Mouse (Mus musculus): ENCODE results near the gene Lurap1l. TPM values are rescaled to one million over a fixed set of nuclear protein-coding genes. Genes with fewer than 3 reads are reported as not detected.

Gene Lurap1l
- polyA plus RNA-seq (2016; fragmentation: Nextera tagmentation; extraction: Ambion mirVana): 1.5 TPM in 2 replicates

DNA sequence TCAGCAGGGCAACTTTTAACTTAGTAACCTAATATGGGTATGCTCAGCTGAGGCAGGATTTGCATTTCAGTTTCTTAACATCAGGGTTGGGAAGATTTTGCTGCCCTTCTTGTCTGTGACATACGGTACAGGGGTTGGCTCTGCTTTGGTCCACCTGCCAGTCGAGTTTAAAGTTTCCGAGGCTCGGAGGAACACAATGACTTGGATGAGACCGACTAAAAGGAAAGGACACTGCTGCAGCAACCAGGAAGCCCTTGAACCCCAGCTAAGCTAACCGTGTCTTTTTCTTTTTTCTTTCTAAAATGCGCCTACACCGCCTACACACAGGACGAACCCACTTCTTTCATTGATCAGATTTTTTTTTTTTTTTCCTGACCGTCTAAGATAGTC, at the start of gene Lurap1l:
Gene Lurap1l (plus strand): TSS at position 166 of the 390 bp plus-strand sequence.
- WGBS: under 1% methylated on average over 10 of the region's 10 CpGs
- peak; percentile 26 for DNase-seq (ENCODE audit: extremely low spot score, low spot score)
- Histone ChIP-seq H3K27me3 (ENCODE audit: poor library complexity, severe bottlenecking) (no peaks in the 10 kb centered on the region), H3K4me3 (peak within 1 kb of the TSS; percentile 73), H3K4me1 (peaks cover 7% of the 10 kb centered on the region; the same call in 1 of the 2 replicates), H3K9me3 (no peaks in the 10 kb centered on the region), H3K36me3 (replicated peaks) (no peaks in the 10 kb centered on the region), H3K27ac (peak within 1 kb of the TSS; percentile 85)

DNA sequence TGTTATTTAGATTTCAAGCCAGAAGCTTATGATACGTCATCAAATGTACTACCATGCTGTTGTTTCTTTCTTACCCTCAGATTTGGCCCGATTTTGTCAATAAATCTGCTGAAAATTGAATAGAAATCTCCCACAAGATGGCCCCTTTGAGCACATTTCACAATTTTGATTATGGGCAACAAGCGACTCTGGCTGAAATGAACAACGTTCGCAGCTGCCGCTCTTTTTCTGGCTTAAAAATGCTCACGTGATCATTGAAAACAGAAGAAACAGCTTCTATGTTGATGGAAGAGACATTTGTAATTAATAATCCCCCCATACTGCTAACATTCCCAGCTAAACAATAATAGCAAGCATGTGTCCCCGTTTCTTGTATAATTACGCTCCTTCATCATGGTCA, 47.5 kb upstream of the Lurap1l start:
- no peaks in the 10 kb centered on the region for H3K36me3 ChIP-seq (replicated peaks)
- DNase-seq (ENCODE audit: extremely low spot score, low spot score): no peak
- peaks cover 6% of the 10 kb centered on the region for H3K4me1 ChIP-seq
- H3K27me3 ChIP-seq (ENCODE audit: poor library complexity, severe bottlenecking): no peaks in the 10 kb centered on the region
- H3K4me3 ChIP-seq: no peak overlapping the region
- no peak overlapping the region for H3K27ac ChIP-seq
- H3K9me3 ChIP-seq: no peaks in the 10 kb centered on the region
- 92% methylated on average over 9 of the region's 9 CpGs for WGBS

DNA sequence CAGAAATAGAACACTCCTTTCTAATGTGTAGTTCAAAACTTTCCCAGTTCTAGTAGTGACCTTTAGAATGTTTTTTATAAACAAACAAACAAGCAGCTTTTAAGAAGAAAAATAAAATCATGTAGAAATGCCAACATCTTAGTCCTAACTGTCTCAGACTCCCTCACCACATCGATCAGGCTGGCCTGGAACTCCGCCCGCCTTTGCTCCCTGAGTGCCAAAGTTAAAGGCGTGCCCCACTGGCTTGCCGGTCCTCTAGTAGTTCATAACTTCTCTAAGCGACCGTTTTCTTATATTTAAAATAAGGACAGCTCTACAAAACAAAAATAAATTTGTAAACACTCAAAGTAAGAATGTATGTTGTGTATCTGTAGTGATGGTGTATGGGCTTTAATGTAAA, 46.5 kb upstream of the Lurap1l start:
- Histone ChIP-seq H3K9me3 (no peaks in the 10 kb centered on the region), H3K27ac (no peak overlapping the region), H3K4me1 (peaks cover 6% of the 10 kb centered on the region), H3K27me3 (ENCODE audit: poor library complexity, severe bottlenecking) (no peaks in the 10 kb centered on the region), H3K4me3 (no peak overlapping the region), H3K36me3 (replicated peaks) (no peaks in the 10 kb centered on the region)
- WGBS: 72% methylated on average over 7 of the region's 7 CpGs
- DNase-seq (ENCODE audit: extremely low spot score, low spot score): no peak

DNA sequence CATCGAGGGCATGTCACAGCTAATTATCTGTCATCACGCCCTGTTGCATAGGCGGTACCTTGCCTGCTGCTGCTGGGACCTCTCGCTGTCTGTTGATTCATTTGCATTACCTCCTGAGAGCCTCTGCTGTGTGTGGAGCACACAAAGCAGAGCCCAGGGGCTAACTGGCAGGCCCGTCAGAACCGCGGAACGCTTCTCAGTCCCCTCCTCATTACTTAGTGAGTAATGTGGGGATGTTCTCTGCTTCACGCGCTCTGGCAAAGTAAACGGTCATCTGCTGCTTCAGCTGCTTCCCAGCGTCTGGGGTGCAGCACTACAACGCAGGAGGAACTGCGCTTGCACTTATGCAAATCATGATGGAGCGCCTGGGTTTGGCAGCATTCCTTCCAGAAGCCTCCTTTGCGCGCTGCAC, 45.9 kb upstream of the Lurap1l start:
- peak overlapping the region; percentile 45 for H3K4me3 ChIP-seq
- H3K4me1 ChIP-seq: peaks cover 6% of the 10 kb centered on the region
- H3K27ac ChIP-seq: peak overlapping the region; percentile 76
- 1% methylated on average over 17 of the region's 17 CpGs for WGBS
- no peaks in the 10 kb centered on the region for H3K27me3 ChIP-seq (ENCODE audit: poor library complexity, severe bottlenecking)
- peak; percentile 29 for DNase-seq (ENCODE audit: extremely low spot score, low spot score)
- no peaks in the 10 kb centered on the region for H3K9me3 ChIP-seq
- no peaks in the 10 kb centered on the region for H3K36me3 ChIP-seq (replicated peaks)

DNA sequence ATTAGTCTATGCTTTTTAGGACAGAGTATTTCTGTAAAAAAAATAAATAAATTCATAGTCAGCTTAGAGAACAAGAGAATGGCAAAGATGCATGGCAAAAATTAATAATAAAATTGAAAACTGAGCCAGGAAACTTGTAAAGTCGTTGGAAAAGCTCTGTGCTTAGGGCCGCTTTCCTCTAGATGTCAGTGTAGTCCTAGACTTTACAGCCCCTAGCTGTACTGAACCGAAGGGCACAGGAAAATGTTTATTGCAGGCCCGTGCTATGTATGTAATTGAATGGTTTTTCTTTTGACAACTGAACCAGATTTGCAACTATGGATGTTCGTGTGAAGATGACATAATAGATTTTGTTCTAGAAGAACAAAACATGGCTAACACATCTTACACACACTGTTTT, 44.4 kb upstream of the Lurap1l start:
- 35% methylated on average over 5 of the region's 5 CpGs for WGBS
- H3K27me3 ChIP-seq (ENCODE audit: poor library complexity, severe bottlenecking): no peaks in the 10 kb centered on the region
- H3K4me3 ChIP-seq: no peak overlapping the region
- no peak for DNase-seq (ENCODE audit: extremely low spot score, low spot score)
- H3K9me3 ChIP-seq: no peaks in the 10 kb centered on the region
- H3K27ac ChIP-seq: no peak overlapping the region
- H3K36me3 ChIP-seq (replicated peaks): no peaks in the 10 kb centered on the region
- H3K4me1 ChIP-seq: peaks cover 6% of the 10 kb centered on the region

DNA sequence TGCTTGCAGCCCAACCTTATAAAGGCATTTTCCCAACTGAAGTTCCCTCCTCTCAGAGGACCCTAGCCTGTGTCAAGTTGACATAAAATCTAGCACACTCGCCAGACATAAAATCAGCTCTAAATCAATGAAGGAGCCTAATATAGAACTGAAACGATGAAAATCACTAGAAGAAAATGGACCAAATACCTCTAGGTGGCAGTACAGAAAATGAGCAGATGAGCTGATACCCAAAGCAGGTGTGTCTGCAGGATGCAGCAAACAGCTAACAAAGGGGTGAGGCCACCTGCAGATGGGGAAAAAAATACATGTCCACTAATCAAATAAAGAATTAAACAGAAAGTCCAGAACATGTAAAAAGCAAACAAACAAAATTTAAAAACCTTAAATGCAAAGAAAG, 40.8 kb upstream of the Lurap1l start:
- Histone ChIP-seq H3K36me3 (replicated peaks) (no peaks in the 10 kb centered on the region), H3K27ac (no peak overlapping the region), H3K27me3 (ENCODE audit: poor library complexity, severe bottlenecking) (no peaks in the 10 kb centered on the region), H3K4me1 (peaks cover 3% of the 10 kb centered on the region), H3K9me3 (no peaks in the 10 kb centered on the region), H3K4me3 (no peak overlapping the region)
- no peak for DNase-seq (ENCODE audit: extremely low spot score, low spot score)
- 66% methylated on average over 2 of the region's 2 CpGs for WGBS

DNA sequence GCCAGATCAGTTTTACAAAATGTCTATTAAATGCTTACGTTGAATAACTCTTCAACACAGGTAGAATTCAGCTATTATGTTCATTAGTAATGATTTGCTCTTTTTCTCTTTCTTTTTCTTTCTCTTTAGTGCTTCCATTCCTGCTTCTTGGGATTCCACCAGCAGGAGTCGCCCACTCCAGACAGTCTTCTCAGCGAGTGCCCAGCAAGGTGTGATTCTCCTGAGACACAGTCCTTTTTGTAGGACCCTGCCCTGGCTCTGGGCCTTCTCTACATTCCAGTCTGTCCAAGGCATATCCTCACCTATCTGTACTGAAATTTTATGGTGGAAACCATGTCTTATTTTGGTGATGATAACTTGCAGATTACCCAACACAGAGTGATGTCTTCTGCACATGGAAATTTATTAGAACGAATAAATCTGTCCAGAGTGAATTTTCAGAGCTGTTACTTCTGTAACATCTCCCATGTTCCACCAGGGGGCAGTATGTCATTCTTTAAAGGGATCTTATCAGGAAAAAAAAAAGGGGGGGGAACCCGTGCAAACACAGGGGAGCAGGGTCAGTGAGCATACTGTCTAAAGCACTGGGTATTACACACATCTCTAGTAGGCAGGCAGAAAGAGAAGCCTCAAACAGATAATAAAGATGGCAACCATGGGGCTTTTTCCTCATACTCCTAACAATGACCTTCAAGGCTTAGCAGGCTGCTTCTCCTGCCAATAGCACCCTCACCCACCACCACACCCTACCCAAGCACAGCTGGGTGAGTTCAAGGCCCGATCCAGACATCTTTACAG, 37.4 kb upstream of the Lurap1l start:
- H3K4me3 ChIP-seq: no peak overlapping the region
- no peaks in the 10 kb centered on the region for H3K36me3 ChIP-seq (replicated peaks)
- WGBS: 47% methylated on average over 6 of the region's 6 CpGs
- no peaks in the 10 kb centered on the region for H3K4me1 ChIP-seq
- DNase-seq (ENCODE audit: extremely low spot score, low spot score): no peak
- no peaks in the 10 kb centered on the region for H3K9me3 ChIP-seq
- H3K27ac ChIP-seq: no peak overlapping the region
- H3K27me3 ChIP-seq (ENCODE audit: poor library complexity, severe bottlenecking): no peaks in the 10 kb centered on the region

DNA sequence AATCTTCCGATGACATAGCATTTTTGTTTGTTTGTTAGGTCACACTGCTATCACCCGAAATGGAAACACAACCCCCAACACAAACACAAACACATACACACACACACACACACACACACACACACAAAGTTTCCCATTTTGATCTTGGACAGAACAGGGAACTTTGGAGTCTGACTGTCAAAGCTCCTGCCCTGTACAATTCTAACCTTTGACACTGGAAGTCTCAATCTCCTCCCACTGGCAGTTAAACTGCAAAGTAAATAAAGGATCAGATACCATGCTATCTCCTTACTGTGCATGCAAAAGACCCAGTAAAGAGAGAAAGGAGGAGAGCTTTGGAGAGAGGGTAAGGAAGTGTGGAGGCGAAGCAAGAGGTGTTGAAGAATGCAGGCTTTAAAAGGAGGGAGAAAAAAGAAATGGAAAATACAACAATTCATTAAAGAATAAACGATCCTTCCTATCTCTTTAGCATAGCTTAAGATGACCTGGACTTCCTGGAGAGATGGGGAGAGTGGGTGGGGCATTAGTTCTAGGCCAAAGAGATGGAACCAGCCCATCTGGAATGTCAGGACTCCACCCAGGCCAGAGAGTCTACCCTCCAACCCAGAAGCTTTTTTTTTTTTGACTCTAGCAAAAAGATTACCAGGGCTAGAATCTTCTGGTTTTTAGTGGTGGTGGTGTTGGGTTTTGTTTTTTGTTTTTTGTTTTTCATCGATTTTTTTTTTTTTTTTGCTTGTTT, 36.2 kb upstream of the Lurap1l start:
- 74% methylated on average over 5 of the region's 5 CpGs for WGBS
- Histone ChIP-seq H3K27me3 (ENCODE audit: poor library complexity, severe bottlenecking) (no peaks in the 10 kb centered on the region), H3K36me3 (replicated peaks) (no peaks in the 10 kb centered on the region), H3K4me3 (no peak overlapping the region), H3K9me3 (no peaks in the 10 kb centered on the region), H3K27ac (no peak overlapping the region), H3K4me1 (no peaks in the 10 kb centered on the region)
- DNase-seq (ENCODE audit: extremely low spot score, low spot score): no peak

DNA sequence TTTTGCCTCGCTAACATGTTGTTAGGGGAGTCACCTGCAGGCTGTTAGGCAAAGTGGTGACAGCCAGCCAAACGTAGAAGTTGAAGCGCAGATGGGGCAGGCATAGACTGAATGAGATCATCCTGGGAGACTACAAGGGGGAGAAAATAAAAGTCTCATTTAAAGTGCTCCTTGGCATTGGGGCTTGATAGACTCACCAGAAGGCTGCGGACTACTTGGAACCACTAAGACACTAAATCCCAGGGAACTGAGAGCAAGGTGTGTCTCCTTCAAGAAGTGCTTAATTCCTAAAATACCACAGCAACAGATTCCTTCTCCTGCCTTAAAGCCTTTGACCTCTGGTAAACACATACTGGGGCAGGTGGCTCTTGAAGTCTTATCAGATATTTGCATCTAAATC, 35.4 kb upstream of the Lurap1l start:
- Histone ChIP-seq H3K9me3 (no peaks in the 10 kb centered on the region), H3K27ac (no peak overlapping the region), H3K27me3 (ENCODE audit: poor library complexity, severe bottlenecking) (no peaks in the 10 kb centered on the region), H3K4me1 (no peaks in the 10 kb centered on the region), H3K36me3 (replicated peaks) (no peaks in the 10 kb centered on the region), H3K4me3 (no peak overlapping the region)
- no peak for DNase-seq (ENCODE audit: extremely low spot score, low spot score)
- 69% methylated on average over 4 of the region's 4 CpGs for WGBS

DNA sequence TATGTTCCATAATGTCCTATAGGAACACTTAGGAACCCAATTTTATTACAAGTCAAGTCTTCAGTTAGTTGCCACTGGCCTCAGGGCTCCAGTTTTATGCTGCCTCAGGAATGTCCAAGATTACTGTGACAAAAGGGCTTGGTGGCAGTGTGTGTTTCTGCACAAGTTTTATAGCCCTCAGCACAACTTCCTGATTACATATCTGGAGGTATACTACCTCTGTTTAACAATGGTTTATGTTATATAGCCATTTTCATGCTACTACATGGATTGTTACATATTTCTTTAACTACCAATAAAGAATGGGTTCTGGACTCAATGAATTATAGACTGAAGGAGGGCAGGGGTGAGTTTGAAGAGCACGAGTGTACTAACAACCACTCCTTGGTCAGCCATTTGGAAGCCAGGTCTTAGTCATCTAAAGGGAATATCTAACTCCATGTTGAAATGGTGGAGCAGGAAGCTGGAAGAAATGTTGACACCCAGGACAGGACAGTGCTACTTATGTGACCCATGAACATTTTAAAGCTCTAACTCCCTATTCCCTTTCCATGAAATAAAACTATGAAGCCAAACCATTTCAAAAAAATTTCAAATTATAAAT, 28.3 kb upstream of the Lurap1l start:
- Histone ChIP-seq H3K36me3 (replicated peaks) (no peaks in the 10 kb centered on the region), H3K9me3 (no peaks in the 10 kb centered on the region), H3K4me3 (no peak overlapping the region), H3K27ac (no peak overlapping the region), H3K27me3 (ENCODE audit: poor library complexity, severe bottlenecking) (no peaks in the 10 kb centered on the region), H3K4me1 (no peaks in the 10 kb centered on the region)
- DNase-seq (ENCODE audit: extremely low spot score, low spot score): no peak
- 94% methylated on average over 1 of the region's 1 CpGs for WGBS

DNA sequence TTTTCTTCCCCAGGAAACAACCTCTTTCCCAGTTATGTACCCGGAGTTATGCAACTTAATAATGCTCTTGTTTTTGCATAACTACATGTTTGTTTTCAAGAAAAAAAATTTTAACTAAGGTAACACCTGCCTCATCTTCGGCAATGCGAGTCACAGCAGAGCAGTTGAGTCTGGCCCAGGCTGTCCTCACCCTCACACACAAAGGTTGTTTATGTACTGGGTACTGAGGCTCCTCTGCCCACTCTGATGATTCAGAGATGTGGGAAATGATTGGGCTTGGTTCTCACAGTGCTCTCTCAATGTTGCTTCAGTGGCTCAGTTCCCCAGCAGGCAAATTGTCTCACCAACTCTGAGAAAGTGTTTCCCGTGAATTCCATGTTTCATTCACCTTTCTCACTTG, 23.8 kb upstream of the Lurap1l start:
- WGBS: 90% methylated on average over 4 of the region's 4 CpGs

DNA sequence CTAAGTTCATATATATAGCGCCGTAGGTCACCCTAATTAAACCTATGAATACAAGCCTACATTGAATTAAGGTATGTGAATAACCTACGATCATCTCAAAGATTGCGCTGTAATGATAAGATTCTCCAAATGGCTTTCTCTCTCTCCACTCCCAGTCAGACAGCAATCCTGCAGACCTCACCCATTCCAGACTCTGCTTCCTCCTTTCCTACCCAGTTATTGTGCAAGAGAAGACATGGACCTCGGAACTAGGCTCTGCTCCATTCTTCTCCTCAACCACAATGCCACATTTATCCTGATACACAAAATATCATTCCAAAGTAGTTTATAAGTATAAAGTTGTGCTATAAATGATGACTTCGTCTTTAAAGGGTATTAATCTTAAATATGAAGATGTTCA, 19.4 kb upstream of the Lurap1l start:
- WGBS: 94% methylated on average over 6 of the region's 6 CpGs
- H3K27ac ChIP-seq: no peak overlapping the region
- no peak for DNase-seq (ENCODE audit: extremely low spot score, low spot score)
- no peaks in the 10 kb centered on the region for H3K36me3 ChIP-seq (replicated peaks)
- H3K4me3 ChIP-seq: no peak overlapping the region
- H3K27me3 ChIP-seq (ENCODE audit: poor library complexity, severe bottlenecking): no peaks in the 10 kb centered on the region
- no peaks in the 10 kb centered on the region for H3K9me3 ChIP-seq
- H3K4me1 ChIP-seq: peaks cover 6% of the 10 kb centered on the region; the same call in 1 of the 2 replicates

More for the DNA sequence above, 23.8 kb upstream of the Lurap1l start:
- H3K27ac ChIP-seq: no peak overlapping the region
- no peaks in the 10 kb centered on the region for H3K4me1 ChIP-seq
- H3K4me3 ChIP-seq: no peak overlapping the region
- H3K9me3 ChIP-seq: no peaks in the 10 kb centered on the region
- H3K27me3 ChIP-seq (ENCODE audit: poor library complexity, severe bottlenecking): no peaks in the 10 kb centered on the region
- no peak for DNase-seq (ENCODE audit: extremely low spot score, low spot score)
- no peaks in the 10 kb centered on the region for H3K36me3 ChIP-seq (replicated peaks)

All from forebrain, embryonic 10.5 days (tissue).